In the genomic region with DNA sequence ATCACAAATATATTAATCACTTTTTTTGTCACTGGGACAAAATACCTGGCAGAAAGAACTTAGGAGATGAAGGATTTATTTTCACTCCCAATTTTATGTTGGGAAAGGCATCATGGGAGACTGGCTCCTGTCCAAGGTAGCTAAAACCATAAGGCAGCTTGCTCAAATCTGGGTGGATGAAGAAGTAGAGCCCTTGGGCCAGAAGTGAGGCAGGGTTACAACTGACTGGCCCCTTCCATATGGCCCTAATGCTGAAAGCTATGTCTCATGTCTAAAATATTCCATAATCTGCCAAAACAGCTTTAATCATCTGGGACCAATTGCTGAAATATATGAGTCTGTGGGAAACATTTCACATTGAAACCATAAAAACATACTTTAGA, we compare ENCODE assay signal across 19 mouse cellular contexts. TPM values are rescaled to one million over a fixed set of nuclear protein-coding genes. Genes with fewer than 3 reads are reported as not detected.
DNase-seq lines count a peak whose midpoint lies in the region; ATAC-seq and TF ChIP-seq lines count a peak whose summit lies in the region.
"Had no signal": no experiment of that assay in that cellular context is flagged by ENCODE, and none has a peak within 500 bp of the region (broad histone marks: within the 10 kb centered on the region; RNA-seq: fewer than 3 reads in every experiment).

No protein-coding gene starts in this region.

- H3K9me3 ChIP-seq in intestine, embryonic 14.5 days (ENCODE audit: control insufficient read depth, low read length): no peaks in the 10 kb centered on the region
- no peaks in the 10 kb centered on the region for H3K9me3 ChIP-seq in intestine, postnatal 0 days (ENCODE audit: control insufficient read depth)
- no peaks in the 10 kb centered on the region for H3K9me3 ChIP-seq in lung, embryonic 14.5 days (ENCODE audit: low read depth, low read length)
- H3K9me3 ChIP-seq in stomach, embryonic 16.5 days (replicated peaks; ENCODE audit: control insufficient read depth, low read length): no peaks in the 10 kb centered on the region
- no peaks in the 10 kb centered on the region for H3K9me3 ChIP-seq in forebrain, embryonic 12.5 days
- H3K9me3 ChIP-seq: G1E; megakaryocyte, embryonic 14.5 days had no signal

- H3K4me2 ChIP-seq in intestine, embryonic 14.5 days (ENCODE audit: low read length): no peak overlapping the region
- H3K4me2 ChIP-seq in intestine, postnatal 0 days (replicated peaks; ENCODE audit: low read depth): no peak overlapping the region
- no peak overlapping the region for H3K4me2 ChIP-seq in lung, embryonic 14.5 days
- no peak overlapping the region for H3K4me2 ChIP-seq in stomach, embryonic 16.5 days (ENCODE audit: low read depth, low read length)
- H3K4me2 ChIP-seq in forebrain, embryonic 12.5 days: no peak overlapping the region

- TF ChIP-seq CTCF in intestine, postnatal 0 days (IDR thresholded peaks at IDR 0.05; ENCODE audit: low read depth): no peak
- TF ChIP-seq CTCF in lung, embryonic 14.5 days (IDR thresholded peaks at IDR 0.05; ENCODE audit: low read depth): no peak
- no peak for TF ChIP-seq CTCF in embryonic fibroblast, embryonic 13.5 days (IDR thresholded peaks at IDR 0.05; ENCODE audit: borderline replicate concordance, insufficient read depth, low read length)

- DNase-seq in intestine, embryonic 14.5 days (ENCODE audit: low spot score): no peak
- DNase-seq in lung, embryonic 14.5 days: peak; percentile 19
- DNase-seq in lung, postnatal 36 days: no peak
- DNase-seq: adrenal gland, adult 2 months; cerebellum, postnatal 10 days; forebrain, postnatal 0 days; right cerebral cortex, adult 18-20 months; thymus, postnatal 25 days had no signal

- no peaks in the 10 kb centered on the region for H3K4me1 ChIP-seq in intestine, embryonic 14.5 days (replicated peaks; ENCODE audit: control insufficient read depth, insufficient read depth, low read length)
- H3K4me1 ChIP-seq in intestine, postnatal 0 days (replicated peaks; ENCODE audit: control insufficient read depth, insufficient read depth, low read length): no peaks in the 10 kb centered on the region
- no peaks in the 10 kb centered on the region for H3K4me1 ChIP-seq in lung, embryonic 14.5 days (ENCODE audit: insufficient read depth)
- H3K4me1 ChIP-seq in embryonic fibroblast, embryonic 13.5 days (ENCODE audit: control insufficient read depth, insufficient read depth, low read length): peaks cover 9% of the 10 kb centered on the region
- H3K4me1 ChIP-seq in stomach, embryonic 16.5 days (ENCODE audit: control insufficient read depth, insufficient read depth, low read length): no peaks in the 10 kb centered on the region
- H3K4me1 ChIP-seq in forebrain, embryonic 12.5 days: no peaks in the 10 kb centered on the region

- no peaks in the 10 kb centered on the region for H3K36me3 ChIP-seq in intestine, embryonic 14.5 days (ENCODE audit: control insufficient read depth, insufficient read depth, low read length)
- H3K36me3 ChIP-seq in intestine, postnatal 0 days (ENCODE audit: control insufficient read depth, insufficient read depth): no peaks in the 10 kb centered on the region
- H3K36me3 ChIP-seq in lung, embryonic 14.5 days (ENCODE audit: insufficient read depth): no peaks in the 10 kb centered on the region
- no peaks in the 10 kb centered on the region for H3K36me3 ChIP-seq in stomach, embryonic 16.5 days (ENCODE audit: control insufficient read depth, insufficient read depth, low read length)
- H3K36me3 ChIP-seq in forebrain, embryonic 12.5 days (replicated peaks): no peaks in the 10 kb centered on the region
- H3K36me3 ChIP-seq: G1E had no signal

- 0 out of 2 replicates have a peak overlapping the region, but pooled peaks have one; percentile 43 for H3K27ac ChIP-seq in intestine, embryonic 14.5 days (ENCODE audit: low read depth)
- H3K27ac ChIP-seq in intestine, postnatal 0 days (ENCODE audit: low read depth, low read length): no peak overlapping the region
- no peak overlapping the region for H3K27ac ChIP-seq in lung, embryonic 14.5 days (ENCODE audit: low read depth)
- peak overlapping the region; percentile 99; the same call in 1 of the 2 replicates for H3K27ac ChIP-seq in embryonic fibroblast, embryonic 13.5 days (ENCODE audit: insufficient read depth, low read length)
- H3K27ac ChIP-seq in stomach, embryonic 16.5 days (ENCODE audit: low read length): peak overlapping the region; percentile 64; the same call in 1 of the 2 replicates
- no peak overlapping the region for H3K27ac ChIP-seq in forebrain, embryonic 12.5 days
- H3K27ac ChIP-seq: hindbrain, postnatal 0 days; liver, embryonic 14.5 days had no signal

- TF ChIP-seq POLR2A in embryonic fibroblast, embryonic 13.5 days (IDR thresholded peaks at IDR 0.05; ENCODE audit: low read depth, low read length): no peak

- ATAC-seq in intestine, embryonic 14.5 days (replicated peaks; ENCODE audit: low FRiP score, low TSS enrichment, low read depth): no peak
- no peak for ATAC-seq in intestine, postnatal 0 days
- ATAC-seq in lung, embryonic 14.5 days (ENCODE audit: insufficient read depth): no peak
- ATAC-seq in stomach, embryonic 16.5 days (ENCODE audit: insufficient read depth, low FRiP score): peak; percentile 53; the same call in 1 of the 2 replicates
- ATAC-seq in forebrain, embryonic 12.5 days (ENCODE audit: low FRiP score): no peak
- ATAC-seq: CD4-positive, CD25-positive, alpha-beta regulatory T cell, adult 4 months; forebrain, postnatal 0 days; hindbrain, postnatal 0 days; lung, postnatal 0 days; midbrain, embryonic 16.5 days had no signal

- H3K9ac ChIP-seq in intestine, embryonic 14.5 days (ENCODE audit: low read length): no peak overlapping the region
- H3K9ac ChIP-seq in intestine, postnatal 0 days (ENCODE audit: low read depth, low read length): no peak overlapping the region
- no peak overlapping the region for H3K9ac ChIP-seq in lung, embryonic 14.5 days
- no peak overlapping the region for H3K9ac ChIP-seq in stomach, embryonic 16.5 days (ENCODE audit: low read length)
- no peak overlapping the region for H3K9ac ChIP-seq in forebrain, embryonic 12.5 days
- H3K9ac ChIP-seq: forebrain, postnatal 0 days; liver, embryonic 14.5 days had no signal

- no peak overlapping the region for H3K4me3 ChIP-seq in intestine, embryonic 14.5 days (ENCODE audit: low read depth, low read length)
- H3K4me3 ChIP-seq in intestine, postnatal 0 days (ENCODE audit: low read depth, low read length): no peak overlapping the region
- no peak overlapping the region for H3K4me3 ChIP-seq in lung, embryonic 14.5 days (ENCODE audit: low read depth, low read length)
- no peak overlapping the region for H3K4me3 ChIP-seq in embryonic fibroblast, embryonic 13.5 days (ENCODE audit: insufficient read depth, low read length)
- H3K4me3 ChIP-seq in stomach, embryonic 16.5 days (replicated peaks; ENCODE audit: low read length): no peak overlapping the region
- no peak overlapping the region for H3K4me3 ChIP-seq in forebrain, embryonic 12.5 days (replicated peaks)
- H3K4me3 ChIP-seq: megakaryocyte, embryonic 14.5 days had no signal

- H3K27me3 ChIP-seq in intestine, embryonic 14.5 days (replicated peaks; ENCODE audit: control insufficient read depth, insufficient read depth, low read length): 0 out of 2 replicates have a peak, but pooled peaks cover 2% of the 10 kb centered on the region
- H3K27me3 ChIP-seq in intestine, postnatal 0 days (replicated peaks; ENCODE audit: control insufficient read depth, insufficient read depth, low read length): 0 out of 2 replicates have a peak, but pooled peaks cover 4% of the 10 kb centered on the region
- no peaks in the 10 kb centered on the region for H3K27me3 ChIP-seq in lung, embryonic 14.5 days (ENCODE audit: insufficient read depth, low read length)
- no peaks in the 10 kb centered on the region for H3K27me3 ChIP-seq in stomach, embryonic 16.5 days (ENCODE audit: control insufficient read depth, insufficient read depth, low read length)
- H3K27me3 ChIP-seq in forebrain, embryonic 12.5 days: peaks cover 33% of the 10 kb centered on the region

RNA-seq across cellular contexts. Expression of gene Tmem164, which starts 15.8 kb away (rescaled TPM):
- polyA plus RNA-seq in intestine, embryonic 14.5 days (2014; fragmentation: Nextera tagmentation; extraction: Ambion mirVana): 32.6 and 33.2 TPM in 2 replicates
- 14.3 and 15.3 TPM in 2 replicates for polyA plus RNA-seq in intestine, postnatal 0 days (2015; fragmentation: Nextera tagmentation; extraction: Ambion mirVana)
- 36.8 and 42.0 TPM in 2 replicates for polyA plus RNA-seq in lung, embryonic 14.5 days (2014; fragmentation: Nextera tagmentation; extraction: Ambion mirVana)
- 47.0 and 68.6 TPM in 2 replicates for polyA plus RNA-seq in embryonic fibroblast, embryonic 13.5 days (2011; ENCODE audit: insufficient read length, low read depth, missing spikeins)
- 60.5 and 67.9 TPM in 2 replicates for polyA plus RNA-seq in stomach, embryonic 16.5 days (2015; fragmentation: Nextera tagmentation; extraction: Ambion mirVana)
- 48.3 and 51.0 TPM in 2 replicates for polyA plus RNA-seq in forebrain, embryonic 12.5 days (2016; fragmentation: Nextera tagmentation; extraction: Ambion mirVana)

Comparison
In these comparisons a context has a peak if more than half of its experiments do, and no peak if none do; other contexts are left out.
1. H3K27ac ChIP-seq: peak in intestine, embryonic 14.5 days (single experiment), embryonic fibroblast, embryonic 13.5 days (single experiment) and stomach, embryonic 16.5 days (single experiment); none in intestine, postnatal 0 days (single experiment), lung, embryonic 14.5 days (single experiment) and forebrain, embryonic 12.5 days (single experiment).